29 mouse cellular contexts compared by ENCODE assay signal in the genomic region with DNA sequence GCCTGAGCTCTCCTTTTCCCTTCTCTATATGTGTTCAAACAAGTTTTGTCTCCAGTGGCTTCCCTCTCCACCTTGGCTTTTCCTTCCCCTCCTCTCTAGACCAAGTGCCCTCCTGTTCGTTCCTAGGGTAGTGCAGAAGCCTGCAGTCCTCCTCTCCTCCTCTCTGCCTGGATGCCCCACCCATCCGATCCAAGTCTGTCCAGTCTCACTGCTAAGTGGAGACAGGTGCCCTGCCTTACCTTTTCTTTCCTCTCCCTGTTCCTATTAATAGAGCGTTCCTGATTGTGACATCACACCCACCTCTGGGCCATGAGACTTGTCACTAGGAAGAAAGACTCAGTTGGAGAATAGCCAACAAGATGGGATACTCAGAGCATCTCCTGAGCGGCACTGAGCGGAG. TPM values are rescaled to one million over a fixed set of nuclear protein-coding genes. Genes with fewer than 3 reads are reported as not detected.
DNase-seq lines count a peak whose midpoint lies in the region; ATAC-seq and TF ChIP-seq lines count a peak whose summit lies in the region.
"Had no signal": no experiment of that assay in that cellular context is flagged by ENCODE, and none has a peak within 500 bp of the region (broad histone marks: within the 10 kb centered on the region; RNA-seq: fewer than 3 reads in every experiment).

No protein-coding gene starts in this region.

- 95% methylated on average over 5 of the region's 5 CpGs for WGBS in hindbrain, embryonic 13.5 days
- 95% methylated on average over 5 of the region's 5 CpGs for WGBS in hindbrain, embryonic 14.5 days
- 88% methylated on average over 5 of the region's 5 CpGs for WGBS in midbrain, postnatal 0 days
- 95% methylated on average over 5 of the region's 5 CpGs for WGBS in midbrain, embryonic 14.5 days
- 68% methylated on average over 5 of the region's 5 CpGs for WGBS in intestine, embryonic 16.5 days
- 49% methylated on average over 5 of the region's 5 CpGs for WGBS in small intestine, adult 2 months

- no peak overlapping the region for H3K4me3 ChIP-seq in hindbrain, embryonic 13.5 days
- no peak overlapping the region for H3K4me3 ChIP-seq in hindbrain, embryonic 14.5 days (replicated peaks; ENCODE audit: low read length)
- H3K4me3 ChIP-seq in midbrain, postnatal 0 days (ENCODE audit: low read depth, low read length) = no peak overlapping the region
- no peak overlapping the region for H3K4me3 ChIP-seq in midbrain, embryonic 14.5 days (replicated peaks; ENCODE audit: low read depth, low read length)
- no peak overlapping the region for H3K4me3 ChIP-seq in intestine, embryonic 16.5 days (ENCODE audit: low read length)
- H3K4me3 ChIP-seq in small intestine, adult 2 months (ENCODE audit: low read depth, low read length) = no peak overlapping the region
- H3K4me3 ChIP-seq: forebrain, embryonic 13.5 days; gastrocnemius, adult 2 months; hindbrain, embryonic 10.5 days; hindbrain, embryonic 15.5 days had no signal

- H3K4me1 ChIP-seq in hindbrain, embryonic 13.5 days (replicated peaks) = peaks cover 42% of the 10 kb centered on the region
- H3K4me1 ChIP-seq in hindbrain, embryonic 14.5 days (replicated peaks; ENCODE audit: control insufficient read depth, insufficient read depth, low read length) = peaks cover 31% of the 10 kb centered on the region
- peaks cover 12% of the 10 kb centered on the region for H3K4me1 ChIP-seq in midbrain, postnatal 0 days (ENCODE audit: insufficient read depth, low read length)
- peaks cover 16% of the 10 kb centered on the region for H3K4me1 ChIP-seq in midbrain, embryonic 14.5 days (ENCODE audit: control insufficient read depth, insufficient read depth, low read length)
- H3K4me1 ChIP-seq in intestine, embryonic 16.5 days (ENCODE audit: control insufficient read depth, insufficient read depth, low read length) = peaks cover 31% of the 10 kb centered on the region
- peaks cover 18% of the 10 kb centered on the region; the same call in 1 of the 2 replicates for H3K4me1 ChIP-seq in small intestine, adult 2 months (ENCODE audit: control insufficient read depth, insufficient read depth, insufficient read length, low read length)

- ATAC-seq in hindbrain, embryonic 13.5 days (ENCODE audit: low FRiP score) = no peak
- ATAC-seq in hindbrain, embryonic 14.5 days (ENCODE audit: low FRiP score) = no peak
- ATAC-seq in midbrain, postnatal 0 days (ENCODE audit: low FRiP score) = no peak
- no peak for ATAC-seq in midbrain, embryonic 14.5 days (ENCODE audit: low FRiP score, low TSS enrichment)
- peak; percentile 45 for ATAC-seq in intestine, embryonic 16.5 days
- ATAC-seq: CD4-positive, CD25-positive, alpha-beta regulatory T cell, adult 4 months; forebrain, embryonic 13.5 days; forebrain, embryonic 16.5 days had no signal

- 0 out of 2 replicates have a peak overlapping the region, but pooled peaks have one; percentile 35 for H3K9ac ChIP-seq in hindbrain, embryonic 13.5 days
- no peak overlapping the region for H3K9ac ChIP-seq in hindbrain, embryonic 14.5 days
- 0 out of 2 replicates have a peak overlapping the region, but pooled peaks have one; percentile 8 for H3K9ac ChIP-seq in midbrain, postnatal 0 days (replicated peaks; ENCODE audit: low read length, poor library complexity, severe bottlenecking)
- no peak overlapping the region for H3K9ac ChIP-seq in midbrain, embryonic 14.5 days (replicated peaks; ENCODE audit: low read length)
- H3K9ac ChIP-seq in intestine, embryonic 16.5 days (ENCODE audit: low read depth, low read length) = no peak overlapping the region
- H3K9ac ChIP-seq: hindbrain, embryonic 15.5 days had no signal

- H3K4me2 ChIP-seq in hindbrain, embryonic 13.5 days = no peak overlapping the region
- no peak overlapping the region for H3K4me2 ChIP-seq in hindbrain, embryonic 14.5 days (replicated peaks)
- no peak overlapping the region for H3K4me2 ChIP-seq in midbrain, postnatal 0 days (ENCODE audit: low read depth, low read length, poor library complexity, severe bottlenecking)
- H3K4me2 ChIP-seq in midbrain, embryonic 14.5 days (ENCODE audit: low read length) = no peak overlapping the region
- H3K4me2 ChIP-seq in intestine, embryonic 16.5 days (ENCODE audit: low read depth, low read length) = no peak overlapping the region
- H3K4me2 ChIP-seq: forebrain, embryonic 13.5 days; hindbrain, embryonic 15.5 days had no signal

- no peaks in the 10 kb centered on the region for H3K9me3 ChIP-seq in hindbrain, embryonic 13.5 days
- H3K9me3 ChIP-seq in hindbrain, embryonic 14.5 days (ENCODE audit: control insufficient read depth, low read length) = no peaks in the 10 kb centered on the region
- no peaks in the 10 kb centered on the region for H3K9me3 ChIP-seq in midbrain, postnatal 0 days (ENCODE audit: low read length)
- no peaks in the 10 kb centered on the region for H3K9me3 ChIP-seq in midbrain, embryonic 14.5 days (ENCODE audit: control insufficient read depth, low read length)
- no peaks in the 10 kb centered on the region for H3K9me3 ChIP-seq in intestine, embryonic 16.5 days (ENCODE audit: control insufficient read depth, low read length)
- H3K9me3 ChIP-seq: forebrain, embryonic 10.5 days; forebrain, embryonic 13.5 days; hindbrain, embryonic 10.5 days; hindbrain, embryonic 15.5 days had no signal

- TF ChIP-seq CTCF in midbrain, postnatal 0 days (IDR thresholded peaks at IDR 0.05) = no peak
- TF ChIP-seq CTCF in small intestine, adult 2 months (IDR thresholded peaks at IDR 0.05; ENCODE audit: extremely low read depth, insufficient read length, insufficient replicate concordance, low read depth, low read length) = no peak

- no peak for TF ChIP-seq POLR2A in small intestine, adult 2 months (IDR thresholded peaks at IDR 0.05; ENCODE audit: low read depth, low read length)

- H3K27ac ChIP-seq in hindbrain, embryonic 13.5 days = no peak overlapping the region
- no peak overlapping the region for H3K27ac ChIP-seq in hindbrain, embryonic 14.5 days
- no peak overlapping the region for H3K27ac ChIP-seq in midbrain, postnatal 0 days (ENCODE audit: low read depth, low read length)
- no peak overlapping the region for H3K27ac ChIP-seq in midbrain, embryonic 14.5 days (replicated peaks; ENCODE audit: low read depth, low read length)
- peak overlapping the region; percentile 56 for H3K27ac ChIP-seq in intestine, embryonic 16.5 days (ENCODE audit: low read length)
- H3K27ac ChIP-seq in small intestine, adult 2 months (ENCODE audit: insufficient read depth, low read depth, low read length) = peak overlapping the region; percentile 76
- H3K27ac ChIP-seq: forebrain, embryonic 10.5 days; forebrain, embryonic 13.5 days; gastrocnemius, adult 2 months; hindbrain, embryonic 10.5 days; hindbrain, embryonic 15.5 days had no signal

- no peak for DNase-seq in hindbrain, embryonic 14.5 days (ENCODE audit: low spot score)
- no peak for DNase-seq in midbrain, postnatal 0 days (ENCODE audit: low spot score)
- DNase-seq in midbrain, embryonic 14.5 days = no peak
- DNase-seq in gastrocnemius, adult 18-20 months (ENCODE audit: low spot score) = no peak
- DNase-seq: adrenal gland, adult 2 months; adrenal gland, postnatal 14 days; cerebellum, adult 11 months; cerebellum, adult 2 months; cerebellum, adult 9-11 months; cerebellum, postnatal 36 days; embryo, embryonic 11 days; gastrocnemius, adult 2 months; gastrocnemius, postnatal 14 days; heart, adult 11 months had no signal

- H3K36me3 ChIP-seq in hindbrain, embryonic 13.5 days = peaks cover 59% of the 10 kb centered on the region
- peaks cover 53% of the 10 kb centered on the region for H3K36me3 ChIP-seq in hindbrain, embryonic 14.5 days (replicated peaks; ENCODE audit: control insufficient read depth, insufficient read depth)
- peaks cover 9% of the 10 kb centered on the region for H3K36me3 ChIP-seq in midbrain, postnatal 0 days (ENCODE audit: insufficient read depth, low read length)
- peaks cover 51% of the 10 kb centered on the region for H3K36me3 ChIP-seq in midbrain, embryonic 14.5 days (ENCODE audit: control insufficient read depth, insufficient read depth, low read length)
- peaks cover 7% of the 10 kb centered on the region; the same call in 1 of the 2 replicates for H3K36me3 ChIP-seq in intestine, embryonic 16.5 days (ENCODE audit: control insufficient read depth, insufficient read depth, low read length)
- H3K36me3 ChIP-seq in small intestine, adult 2 months (ENCODE audit: control insufficient read depth, insufficient read depth, low read length) = peaks cover 21% of the 10 kb centered on the region

- no peaks in the 10 kb centered on the region for H3K27me3 ChIP-seq in hindbrain, embryonic 13.5 days
- no peaks in the 10 kb centered on the region for H3K27me3 ChIP-seq in hindbrain, embryonic 14.5 days (ENCODE audit: control insufficient read depth, insufficient read depth, low read length)
- H3K27me3 ChIP-seq in midbrain, postnatal 0 days (ENCODE audit: insufficient read depth, low read length) = no peaks in the 10 kb centered on the region
- H3K27me3 ChIP-seq in midbrain, embryonic 14.5 days (ENCODE audit: control insufficient read depth, insufficient read depth, low read length) = no peaks in the 10 kb centered on the region
- no peaks in the 10 kb centered on the region for H3K27me3 ChIP-seq in intestine, embryonic 16.5 days (replicated peaks; ENCODE audit: control insufficient read depth, insufficient read depth, low read length)
- no peaks in the 10 kb centered on the region for H3K27me3 ChIP-seq in small intestine, adult 2 months (ENCODE audit: control insufficient read depth, insufficient read depth, low read length)
- H3K27me3 ChIP-seq: forebrain, embryonic 13.5 days; hindbrain, embryonic 15.5 days had no signal

RNA-seq across cellular contexts. Expression of a gene that starts 3.4 kb away (rescaled TPM):
- polyA plus RNA-seq in hindbrain, embryonic 13.5 days (2015; fragmentation: Nextera tagmentation; extraction: Ambion mirVana) = 81.9 and 83.8 TPM in 2 replicates
- 70.9 and 83.7 TPM in 2 replicates for polyA plus RNA-seq in hindbrain, embryonic 14.5 days (2014; fragmentation: Nextera tagmentation; extraction: Ambion mirVana)
- 94.3 and 103 TPM in 2 replicates for total RNA-seq in midbrain, postnatal 0 days (2014; rRNA removed)
- 91.6 and 93.8 TPM in 2 replicates for polyA plus RNA-seq in midbrain, postnatal 0 days (2015; fragmentation: Nextera tagmentation; extraction: Ambion mirVana)
- 80.3 and 96.2 TPM in 2 replicates for polyA plus RNA-seq in midbrain, embryonic 14.5 days (2014; fragmentation: Nextera tagmentation; extraction: Ambion mirVana)
- 43.2 and 43.3 TPM in 2 replicates for polyA plus RNA-seq in intestine, embryonic 16.5 days (2015; fragmentation: Nextera tagmentation; extraction: Ambion mirVana)
- 11.0 and 23.0 TPM in 2 replicates for polyA plus RNA-seq in small intestine, adult 2 months (2012; rRNA removed)
- total RNA-seq in gastrocnemius, adult 18-20 months (2021) = 10 to 100 TPM; 12.7 to 13.2 TPM

RNA-seq across cellular contexts. Expression of a gene that starts 3.6 kb away (rescaled TPM):
- polyA plus RNA-seq in hindbrain, embryonic 13.5 days (2015; fragmentation: Nextera tagmentation; extraction: Ambion mirVana) = 126 and 139 TPM in 2 replicates
- 134 and 140 TPM in 2 replicates for polyA plus RNA-seq in hindbrain, embryonic 14.5 days (2014; fragmentation: Nextera tagmentation; extraction: Ambion mirVana)
- 63.1 and 82.0 TPM in 2 replicates for total RNA-seq in midbrain, postnatal 0 days (2014; rRNA removed)
- 145 and 157 TPM in 2 replicates for polyA plus RNA-seq in midbrain, postnatal 0 days (2015; fragmentation: Nextera tagmentation; extraction: Ambion mirVana)
- polyA plus RNA-seq in midbrain, embryonic 14.5 days (2014; fragmentation: Nextera tagmentation; extraction: Ambion mirVana) = 142 and 144 TPM in 2 replicates
- polyA plus RNA-seq in intestine, embryonic 16.5 days (2015; fragmentation: Nextera tagmentation; extraction: Ambion mirVana) = 104 TPM in 2 replicates
- polyA plus RNA-seq in small intestine, adult 2 months (2012; rRNA removed) = 21.6 and 37.8 TPM in 2 replicates
- 10 to 100 TPM; 61.0 to 65.2 TPM for total RNA-seq in gastrocnemius, adult 18-20 months (2021)

RNA-seq across cellular contexts. Expression of a gene that starts 13.8 kb away (rescaled TPM):
- polyA plus RNA-seq in hindbrain, embryonic 13.5 days (2015; fragmentation: Nextera tagmentation; extraction: Ambion mirVana) = not detected in 2 replicates
- polyA plus RNA-seq in hindbrain, embryonic 14.5 days (2014; fragmentation: Nextera tagmentation; extraction: Ambion mirVana) = 0.22 TPM in 1 of 2 replicates, not detected in the other
- 0.16 and 0.61 TPM in 2 replicates for total RNA-seq in midbrain, postnatal 0 days (2014; rRNA removed)
- polyA plus RNA-seq in midbrain, postnatal 0 days (2015; fragmentation: Nextera tagmentation; extraction: Ambion mirVana) = 0.16 and 0.27 TPM in 2 replicates
- polyA plus RNA-seq in midbrain, embryonic 14.5 days (2014; fragmentation: Nextera tagmentation; extraction: Ambion mirVana) = not detected in 2 replicates
- 207 and 242 TPM in 2 replicates for polyA plus RNA-seq in intestine, embryonic 16.5 days (2015; fragmentation: Nextera tagmentation; extraction: Ambion mirVana)
- 165 and 301 TPM in 2 replicates for polyA plus RNA-seq in small intestine, adult 2 months (2012; rRNA removed)
- total RNA-seq in gastrocnemius, adult 18-20 months (2021) = not detected
- total RNA-seq: adrenal gland, adult 2 months; gastrocnemius, adult 2 months; gastrocnemius, postnatal 14 days; heart, postnatal 25 days; MEL had no signal
- polyA plus RNA-seq: adrenal gland, adult 2 months; C2C12; CD4-positive, CD25-positive, alpha-beta regulatory T cell, adult 4 months; cerebellum, adult 2 months; embryonic facial prominence, embryonic 11.5 days; forebrain, embryonic 10.5 days; forebrain, embryonic 13.5 days; heart, embryonic 14.5 days; heart, postnatal 0 days; hindbrain, embryonic 10.5 days had no signal

RNA-seq across cellular contexts. Expression of a gene that starts 37.9 kb away (rescaled TPM):
- polyA plus RNA-seq in hindbrain, embryonic 13.5 days (2015; fragmentation: Nextera tagmentation; extraction: Ambion mirVana) = 11.7 and 12.9 TPM in 2 replicates
- 13.0 and 15.4 TPM in 2 replicates for polyA plus RNA-seq in hindbrain, embryonic 14.5 days (2014; fragmentation: Nextera tagmentation; extraction: Ambion mirVana)
- total RNA-seq in midbrain, postnatal 0 days (2014; rRNA removed) = 43.6 and 49.1 TPM in 2 replicates
- 7.8 and 9.9 TPM in 2 replicates for polyA plus RNA-seq in midbrain, postnatal 0 days (2015; fragmentation: Nextera tagmentation; extraction: Ambion mirVana)
- polyA plus RNA-seq in midbrain, embryonic 14.5 days (2014; fragmentation: Nextera tagmentation; extraction: Ambion mirVana) = 13.3 and 14.1 TPM in 2 replicates
- 6.7 and 7.2 TPM in 2 replicates for polyA plus RNA-seq in intestine, embryonic 16.5 days (2015; fragmentation: Nextera tagmentation; extraction: Ambion mirVana)
- 15.3 and 22.1 TPM in 2 replicates for polyA plus RNA-seq in small intestine, adult 2 months (2012; rRNA removed)
- 10 to 100 TPM; 44.5 to 47.0 TPM for total RNA-seq in gastrocnemius, adult 18-20 months (2021)

RNA-seq across cellular contexts. Expression of a gene that starts 44.2 kb away (rescaled TPM):
- polyA plus RNA-seq in hindbrain, embryonic 13.5 days (2015; fragmentation: Nextera tagmentation; extraction: Ambion mirVana) = 195 and 196 TPM in 2 replicates
- 184 and 191 TPM in 2 replicates for polyA plus RNA-seq in hindbrain, embryonic 14.5 days (2014; fragmentation: Nextera tagmentation; extraction: Ambion mirVana)
- 216 and 233 TPM in 2 replicates for total RNA-seq in midbrain, postnatal 0 days (2014; rRNA removed)
- polyA plus RNA-seq in midbrain, postnatal 0 days (2015; fragmentation: Nextera tagmentation; extraction: Ambion mirVana) = 129 and 143 TPM in 2 replicates
- polyA plus RNA-seq in midbrain, embryonic 14.5 days (2014; fragmentation: Nextera tagmentation; extraction: Ambion mirVana) = 172 and 229 TPM in 2 replicates
- polyA plus RNA-seq in intestine, embryonic 16.5 days (2015; fragmentation: Nextera tagmentation; extraction: Ambion mirVana) = 46.6 and 51.1 TPM in 2 replicates
- polyA plus RNA-seq in small intestine, adult 2 months (2012; rRNA removed) = 44.0 and 98.4 TPM in 2 replicates
- 10 to 100 TPM; 44.1 to 49.5 TPM for total RNA-seq in gastrocnemius, adult 18-20 months (2021)

Comparison
In these comparisons a context has a peak if more than half of its experiments do, and no peak if none do; other contexts are left out.
1. H3K9ac ChIP-seq: peak in hindbrain, embryonic 13.5 days (single experiment) and midbrain, postnatal 0 days (single experiment); none in hindbrain, embryonic 14.5 days (single experiment), midbrain, embryonic 14.5 days (single experiment) and intestine, embryonic 16.5 days (single experiment).
2. H3K27ac ChIP-seq: peak in intestine, embryonic 16.5 days (single experiment) and small intestine, adult 2 months (single experiment); none in hindbrain, embryonic 13.5 days (single experiment), hindbrain, embryonic 14.5 days (single experiment), midbrain, postnatal 0 days (single experiment) and midbrain, embryonic 14.5 days (single experiment).
3. RNA of a gene that starts 13.8 kb away (polyA plus RNA-seq): 165 to 301 TPM in small intestine, adult 2 months and 207 to 242 TPM in intestine, embryonic 16.5 days; 0.16 to 0.27 TPM in midbrain, postnatal 0 days, not detected in midbrain, embryonic 14.5 days, 0.22 TPM in hindbrain, embryonic 14.5 days and not detected in hindbrain, embryonic 13.5 days; every median in the first group is over 100 times any median in the second.